Mouse (Mus musculus) frontal cortex, postnatal 14 days (tissue): ENCODE results near the gene Zfp629.
"Not testable (repeated sequence)": the region's sequence is repeated elsewhere in the genome, so short reads cannot be mapped to it uniquely, and the experiment has no call there.

Experiments used
- DNase-seq, 2 experiments: peaks; one replicate each; pipeline ENCODE4 v3.0.0; 2022; ENCODE audit warnings: low spot score in 2 of 2

Gene Zfp629

GRCm38 (mm10) chr7:127614891-127615843 is at the start of gene Zfp629:
TSS of gene Zfp629 (minus strand) at chr7:127615797.
- DNase-seq = peak; percentile 75 to 79

GRCm38 (mm10) chr7:127662926-127663325 is 47.3 kb upstream of the Zfp629 start:
- DNase-seq = no peak

GRCm38 (mm10) chr7:127661833-127662232 is 46.2 kb upstream of the Zfp629 start:
- no peak for DNase-seq

GRCm38 (mm10) chr7:127660882-127661281 is 45.3 kb upstream of the Zfp629 start:
- DNase-seq = no peak

GRCm38 (mm10) chr7:127656946-127657345 is 41.3 kb upstream of the Zfp629 start:
- DNase-seq = peak in 1 of 2 experiments; percentile 58

- DNase-seq = no peak
Observed at GRCm38 (mm10) chr7:127654318-127654717, 38.7 kb upstream of the Zfp629 start.

GRCm38 (mm10) chr7:127652050-127652449 is 36.5 kb upstream of the Zfp629 start:
- DNase-seq = no peak

- DNase-seq = no peak
Observed at GRCm38 (mm10) chr7:127651624-127652023, 36.0 kb upstream of the Zfp629 start.

- no peak for DNase-seq
Observed at GRCm38 (mm10) chr7:127649206-127649605, 33.6 kb upstream of the Zfp629 start.

GRCm38 (mm10) chr7:127648516-127649201 is 33.1 kb upstream of the Zfp629 start:
- no peak for DNase-seq

- DNase-seq = not testable (repeated sequence)
Observed at GRCm38 (mm10) chr7:127647576-127647975, 32.0 kb upstream of the Zfp629 start.

- DNase-seq = no peak
Observed at GRCm38 (mm10) chr7:127646363-127646762, 30.8 kb upstream of the Zfp629 start.

- no peak for DNase-seq
Observed at GRCm38 (mm10) chr7:127642254-127642653, 26.7 kb upstream of the Zfp629 start.

GRCm38 (mm10) chr7:127641260-127641659 is 25.7 kb upstream of the Zfp629 start:
- no peak for DNase-seq

GRCm38 (mm10) chr7:127636963-127637362 is 21.4 kb upstream of the Zfp629 start:
- DNase-seq = peak; percentile 50 to 68

GRCm38 (mm10) chr7:127631416-127631815 is 15.8 kb upstream of the Zfp629 start:
- no peak for DNase-seq

GRCm38 (mm10) chr7:127628646-127629045 is 13.0 kb upstream of the Zfp629 start:
- no peak for DNase-seq

GRCm38 (mm10) chr7:127626471-127626870 is 10.9 kb upstream of the Zfp629 start:
- no peak for DNase-seq

GRCm38 (mm10) chr7:127626039-127626438 is 10.4 kb upstream of the Zfp629 start:
- DNase-seq = no peak

- DNase-seq = not testable (repeated sequence)
Observed at GRCm38 (mm10) chr7:127618402-127618801, 2.8 kb upstream of the Zfp629 start.

GRCm38 (mm10) chr7:127617962-127618361 is 2.4 kb upstream of the Zfp629 start:
- no peak for DNase-seq

GRCm38 (mm10) chr7:127616881-127617280 is 1.3 kb upstream of the Zfp629 start:
- no peak for DNase-seq

GRCm38 (mm10) chr7:127616336-127616735 is 739 bp upstream of the Zfp629 start:
- no peak for DNase-seq
